Mouse (Mus musculus): ENCODE data around the gene Fzr1.

The Fzr1 gene

DNA sequence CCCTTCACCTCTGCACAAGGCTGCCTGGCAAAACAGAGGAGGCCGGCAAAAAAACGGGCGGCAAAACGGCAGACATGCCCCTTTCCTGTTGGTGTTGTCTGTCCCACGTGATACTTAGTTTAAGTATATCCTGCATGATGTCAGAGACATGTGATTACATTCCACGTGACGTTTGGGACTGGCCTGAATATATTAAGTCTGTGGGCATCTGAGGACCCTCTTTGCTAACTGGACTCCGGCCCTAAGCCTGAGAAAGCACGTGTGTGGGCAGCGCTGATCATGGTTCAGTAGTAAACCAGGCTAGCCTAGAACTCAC lies 22.8 kb upstream of the Fzr1 start:
- no peak for DNase-seq

DNA sequence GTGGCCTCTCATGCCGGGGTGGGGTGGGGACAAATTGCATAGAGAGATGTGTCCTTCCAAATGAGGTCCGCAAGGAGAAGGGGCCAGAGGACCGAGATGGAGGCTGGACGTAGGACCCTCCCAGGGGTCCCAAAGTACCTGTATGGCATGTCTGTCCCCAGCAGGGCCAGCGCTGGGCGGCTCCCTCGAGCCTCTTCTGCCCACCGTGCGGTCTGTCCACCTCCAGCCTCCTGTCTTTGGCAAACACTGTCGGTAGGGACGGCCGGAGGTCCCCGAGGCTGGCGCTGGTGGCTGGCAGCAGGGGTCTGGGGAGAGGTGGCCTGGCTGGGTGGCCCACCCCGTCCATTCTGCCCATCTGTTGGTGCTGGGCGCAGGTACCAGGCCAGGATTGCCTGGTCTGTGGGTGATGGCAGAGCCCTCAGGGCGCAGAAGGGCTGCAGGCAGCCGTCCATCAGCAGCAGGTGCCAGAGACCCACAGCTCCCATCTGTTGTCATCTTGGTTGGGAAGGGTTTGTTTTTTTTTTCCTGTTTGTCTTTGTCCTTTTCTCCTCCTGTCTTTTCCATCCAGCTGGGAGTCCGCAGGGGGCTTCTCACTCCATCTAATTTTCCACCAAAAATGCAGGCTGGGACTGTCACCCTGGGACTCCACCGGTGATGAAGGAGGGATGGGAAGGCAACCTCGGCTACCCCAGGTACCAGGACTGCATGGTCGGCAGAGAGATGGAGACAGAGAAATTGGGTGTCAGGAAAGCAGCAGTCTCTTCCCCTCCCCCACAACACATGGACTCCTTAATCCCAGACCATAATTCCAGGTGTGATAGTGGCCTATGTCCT lies 22.3 kb upstream of the Fzr1 start:
- DNase-seq = no peak

GRCm38 (mm10) chr10:81399798-81400308 lies 21.5 kb upstream of the Fzr1 start:
- no peak for DNase-seq

DNA sequence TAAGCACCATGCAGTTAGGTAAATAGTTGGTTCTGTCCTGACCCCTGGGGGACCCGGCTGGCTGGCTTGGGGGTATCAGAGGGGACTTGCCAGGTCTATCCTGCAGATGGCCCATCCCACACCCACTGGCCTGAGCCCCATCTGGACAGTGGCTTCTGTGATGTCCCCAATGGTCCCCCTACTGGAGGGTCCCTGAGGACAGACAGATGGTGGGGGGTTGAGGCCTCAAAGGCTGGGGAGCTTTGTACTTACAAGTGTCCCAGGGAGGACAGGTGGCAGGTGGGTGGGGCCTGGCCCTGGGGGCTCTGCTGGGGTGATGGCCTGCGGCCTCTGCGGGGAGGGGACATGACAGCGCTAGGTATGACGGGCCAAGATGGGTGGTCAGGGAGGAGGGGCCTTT lies 21.0 kb upstream of the Fzr1 start:
- no peak for DNase-seq

DNA sequence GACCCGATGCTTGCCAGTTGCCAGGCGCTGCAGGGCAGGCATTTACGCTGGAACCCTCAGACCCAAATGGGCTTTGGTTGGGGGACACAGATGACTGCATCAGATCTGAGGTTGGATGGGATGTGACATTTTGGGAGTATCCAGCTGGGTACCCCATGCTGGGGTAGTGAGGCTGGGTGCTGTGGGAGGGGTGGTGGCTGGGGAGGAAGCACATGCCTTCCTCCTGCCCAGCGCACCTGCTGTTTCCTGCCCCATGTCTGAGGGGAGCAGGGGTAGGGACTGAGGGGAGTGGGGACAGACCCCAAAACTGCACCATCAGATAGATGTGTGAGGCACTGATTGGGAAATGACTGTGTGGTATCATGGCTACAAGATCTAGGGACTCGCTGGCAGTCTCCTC lies 18.4 kb upstream of the Fzr1 start:
- no peak for DNase-seq

DNA sequence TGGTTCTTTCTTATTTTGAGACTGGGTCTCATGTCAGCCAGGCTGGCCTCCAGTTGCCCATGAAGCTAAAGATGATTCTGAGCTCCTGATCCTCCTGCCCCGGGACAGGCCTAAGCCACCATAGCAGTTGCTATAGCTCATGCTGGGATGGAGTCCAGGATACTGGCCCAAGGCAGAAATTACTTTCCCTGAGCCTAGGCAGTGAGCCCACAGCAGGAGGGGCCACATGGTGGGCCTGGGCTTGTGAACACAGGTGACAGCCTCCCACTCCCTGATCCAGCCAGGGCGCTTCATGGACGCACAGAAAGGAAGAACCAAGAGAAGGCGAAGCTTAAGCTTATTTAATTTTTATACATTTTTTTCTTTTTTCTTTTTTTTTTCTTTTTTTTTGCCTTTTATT lies 17.5 kb upstream of the Fzr1 start:
- DNase-seq = no peak

- DNase-seq = peak in 1 of 2 experiments; percentile 81
Observed at GRCm38 (mm10) chr10:81395127-81395526, 16.8 kb upstream of the Fzr1 start.

GRCm38 (mm10) chr10:81393456-81394063 lies 15.2 kb upstream of the Fzr1 start:
- DNase-seq = peak in 1 of 2 experiments; percentile 47

GRCm38 (mm10) chr10:81392781-81393185 lies 14.5 kb upstream of the Fzr1 start, which contains the start of gene Smim24:
TSS of gene Smim24 (plus strand) at chr10:81393051.
- DNase-seq = peak; percentile 78 to 87

GRCm38 (mm10) chr10:81392270-81392669 lies 14.0 kb upstream of the Fzr1 start:
- no peak for DNase-seq

DNA sequence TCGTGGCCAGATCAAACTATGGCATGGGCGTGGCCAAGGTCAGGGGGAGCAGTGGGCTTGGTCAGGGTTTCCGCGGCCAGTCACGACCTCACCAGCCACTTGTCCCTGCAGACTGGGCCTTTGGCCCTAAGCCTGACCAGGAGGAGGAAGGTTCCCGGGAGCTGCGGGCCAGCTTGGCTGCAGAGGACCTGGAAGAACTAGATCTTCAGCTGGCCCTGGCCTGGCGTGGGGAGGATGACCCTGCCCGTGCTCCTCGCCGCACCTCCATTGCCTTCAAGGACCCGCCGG lies 12.3 kb upstream of the Fzr1 start:
- no peak for DNase-seq

DNA sequence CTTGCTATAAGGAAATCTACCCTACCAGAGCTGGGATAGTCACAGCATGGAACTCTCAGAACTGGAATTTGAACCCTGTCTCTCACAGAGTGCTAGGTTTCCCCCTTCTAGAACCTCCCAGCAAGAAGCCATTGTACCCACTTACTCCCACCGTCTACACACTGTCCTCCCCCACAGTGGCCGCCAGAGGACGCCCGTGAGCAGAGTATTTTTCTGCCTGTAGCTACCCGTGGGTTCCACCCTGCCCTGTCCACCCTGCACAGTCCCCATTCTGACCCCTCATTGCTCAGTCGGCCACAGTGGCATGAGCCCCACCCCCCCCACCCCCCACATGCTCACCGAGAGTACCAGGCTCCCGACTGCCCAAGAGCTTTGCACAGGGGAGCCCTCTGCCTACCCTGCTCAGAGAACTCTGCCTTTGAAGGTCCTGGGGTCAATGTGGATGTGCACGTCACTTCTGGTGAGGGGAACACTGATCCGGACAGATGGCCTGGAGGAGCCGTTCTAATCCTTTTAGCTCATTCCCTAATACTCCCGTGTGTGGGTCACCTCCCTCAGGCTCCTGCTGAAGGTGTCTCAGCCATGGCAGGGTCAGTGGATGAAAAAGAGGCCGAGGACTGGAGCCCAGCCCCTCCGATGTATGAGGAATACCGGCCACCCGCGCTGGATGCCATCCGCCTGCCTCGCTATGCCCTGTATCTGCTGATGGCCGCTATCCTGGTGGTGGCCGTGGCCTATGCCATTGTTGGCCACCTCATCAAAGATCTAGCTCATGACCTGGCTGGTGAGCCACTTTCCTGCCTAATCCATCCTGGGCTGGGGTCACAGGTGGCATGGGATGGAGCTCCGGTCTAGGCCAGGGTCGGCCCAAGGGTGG lies 11.7 kb upstream of the Fzr1 start:
- DNase-seq = peak in 1 of 2 experiments; percentile 78

GRCm38 (mm10) chr10:81389373-81389772 lies 11.1 kb upstream of the Fzr1 start:
- DNase-seq = peak; percentile 69 to 75

DNA sequence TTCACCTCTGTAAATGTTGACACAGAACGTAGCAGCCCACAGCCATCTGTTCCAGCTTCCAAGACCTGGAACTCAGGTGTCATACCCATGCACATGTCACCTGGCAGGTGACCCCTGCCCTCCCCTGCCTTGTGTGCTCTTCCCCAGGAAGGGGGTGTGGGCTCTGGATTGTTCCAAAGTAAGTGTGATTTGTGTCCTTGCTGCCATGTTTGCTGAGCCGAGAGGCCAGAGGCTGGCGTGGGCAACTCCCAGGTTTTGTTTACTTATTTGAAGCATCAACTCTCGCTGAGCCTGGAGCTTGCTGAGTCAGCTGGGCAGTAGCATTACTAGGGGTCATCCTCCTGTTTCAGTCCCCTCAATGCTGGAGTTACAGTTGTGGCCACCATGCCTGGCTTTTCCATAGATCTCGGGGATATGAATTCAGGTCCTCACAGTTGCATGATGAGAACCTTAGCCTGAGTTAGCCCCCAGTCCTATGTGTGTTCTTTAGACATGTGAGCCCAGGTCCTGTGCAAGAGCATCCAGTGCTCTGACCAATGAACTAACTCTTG lies 10.3 kb upstream of the Fzr1 start, which contains the start of gene Gm48552:
Gm48552 (plus strand) TSS at position 501 of the 551 bp plus-strand sequence.
- DNase-seq = no peak

GRCm38 (mm10) chr10:81387716-81388115 lies 9.4 kb upstream of the Fzr1 start:
- DNase-seq = no peak

DNA sequence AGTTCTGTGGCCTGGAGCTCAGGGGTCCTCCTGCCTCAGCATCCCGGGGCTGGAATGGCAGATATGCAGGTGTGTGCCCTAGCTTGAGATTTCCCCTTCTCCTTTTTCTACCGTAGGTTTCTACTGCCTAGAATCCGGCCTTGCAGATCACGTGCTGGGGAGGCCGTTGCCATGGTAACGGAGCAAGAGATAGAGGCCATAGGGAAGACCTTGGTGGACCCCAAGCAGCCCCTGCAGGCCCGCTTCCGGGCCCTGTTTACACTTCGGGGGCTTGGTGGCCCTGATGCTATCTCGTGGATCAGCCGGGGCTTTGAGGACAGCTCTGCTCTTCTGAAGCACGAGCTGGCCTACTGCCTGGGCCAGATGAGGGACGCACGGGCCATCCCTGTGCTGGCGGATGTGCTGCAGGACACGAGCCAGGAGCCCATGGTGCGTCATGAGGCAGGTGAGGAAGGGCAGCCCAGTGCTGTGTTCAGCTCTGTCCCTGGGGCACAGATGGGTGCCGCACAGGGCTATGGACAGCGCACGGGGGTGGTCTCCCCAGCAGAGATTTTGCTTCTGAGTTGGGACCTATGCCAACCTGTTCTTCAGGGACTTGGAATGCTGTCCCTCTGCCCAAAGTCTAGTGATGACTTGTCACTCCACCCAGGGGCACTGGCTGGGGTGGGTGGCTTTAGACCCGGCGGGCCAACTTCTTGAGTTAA lies 7.4 kb upstream of the Fzr1 start:
- no peak for DNase-seq

DNA sequence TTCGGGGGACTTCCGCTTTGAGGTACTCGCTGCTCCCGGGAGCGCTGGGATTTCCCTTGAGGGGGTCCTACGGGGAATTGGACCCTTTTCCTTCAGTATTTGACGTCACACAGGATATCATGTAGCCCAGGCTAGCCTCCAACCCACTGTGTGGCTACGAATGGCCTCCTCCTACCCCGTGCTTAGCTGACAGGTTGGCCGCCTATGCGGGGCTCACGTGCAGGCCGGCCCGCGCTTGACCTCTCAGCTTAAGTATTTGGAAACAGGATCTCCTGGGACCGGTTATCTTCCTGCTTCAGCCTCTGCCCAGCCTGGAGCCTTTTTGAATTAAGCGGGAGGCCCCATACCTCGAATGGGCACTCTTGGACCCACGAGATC lies 6.3 kb upstream of the Fzr1 start:
- DNase-seq = no peak

GRCm38 (mm10) chr10:81383802-81384604 lies 5.7 kb upstream of the Fzr1 start, which contains the start of the genes Dohh and Gm48551:
TSS of gene Dohh (plus strand) at chr10:81384428.
TSS of gene Gm48551 (plus strand) at chr10:81384466.
- peak; percentile 99 for DNase-seq

DNA sequence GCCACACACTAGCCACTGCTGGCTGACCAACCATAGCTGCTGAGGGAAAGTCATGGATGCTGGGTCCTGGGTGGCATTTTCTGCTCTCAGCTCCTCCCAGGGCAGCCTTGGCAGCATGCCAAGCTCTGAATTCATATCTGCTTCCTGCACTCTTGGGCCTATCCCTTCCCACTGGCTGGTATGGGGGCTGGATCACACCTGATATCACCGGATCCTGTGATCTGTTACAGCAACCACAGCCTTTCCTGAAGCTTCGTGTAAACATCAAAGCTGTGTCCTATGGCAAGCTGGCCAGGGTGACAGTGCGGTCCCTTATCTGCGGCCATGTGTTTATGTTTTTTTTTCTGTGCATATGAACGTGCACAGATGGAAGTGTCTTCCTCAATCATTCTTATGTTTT lies 3.7 kb upstream of the Fzr1 start:
- DNase-seq = no peak

DNA sequence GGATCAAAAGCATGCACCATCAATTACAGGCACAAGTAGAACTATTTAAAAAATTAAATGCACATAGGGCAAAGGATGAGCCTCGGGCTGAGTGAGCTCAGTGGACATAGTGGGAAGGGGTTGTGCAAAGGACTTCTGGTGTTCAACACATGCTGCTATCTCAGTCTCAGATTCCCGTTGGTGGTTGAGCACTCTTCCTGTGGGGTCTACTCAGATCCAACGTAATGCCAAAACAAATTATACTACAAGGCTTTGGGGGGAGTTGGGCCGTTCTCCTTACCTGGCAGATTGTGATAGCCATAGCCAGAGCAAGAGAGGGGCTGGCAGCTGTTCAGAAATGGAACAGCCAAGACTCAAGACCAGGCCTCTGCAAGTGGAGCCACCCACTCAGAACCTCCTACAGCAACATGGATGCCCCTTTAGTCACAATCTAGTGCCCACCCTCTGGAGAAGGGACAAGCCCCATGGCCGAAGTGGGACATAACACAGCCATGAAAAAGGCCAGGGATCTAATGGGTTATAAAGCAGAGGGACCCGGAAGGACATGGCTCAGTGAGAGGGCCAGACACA lies 1.6 kb upstream of the Fzr1 start:
- no peak for DNase-seq

- no peak for DNase-seq
Observed at GRCm38 (mm10) chr10:81379183-81379553, 852 bp upstream of the Fzr1 start.

Measured in kidney, adult 8-10 months (tissue).